Mouse (Mus musculus) stomach, embryonic 16.5 days (tissue): ENCODE measurements at regions not wholly inside any gene's neighbourhood (a gene's known extent, or its start where the extent isn't known, plus 50 kb on each side); places are given as distances from the start of the nearest gene placed in this dataset.

Experiments
- ATAC-seq: fragments of 200-750 bp; cut with Nextera tagmentation; 2 replicates; pipeline ENCODE4 v1.8.0; 2017; ENCODE audit warnings: moderate number of reproducible peaks, moderate TSS enrichment; ENCODE audit not compliant: insufficient read depth, low FRiP score
- H3K27ac ChIP-seq: fragments of 300-500 bp; sonication (generic); 2 replicates; pipeline ENCODE4 v1.5.1; 2014; ENCODE audit warnings: low read length
- H3K27me3 ChIP-seq: fragments of 300-500 bp; sonication (generic); 2 replicates; pipeline ENCODE4 v1.6.1; 2014; ENCODE audit warnings: low read length, control low read depth, mixed read lengths; ENCODE audit not compliant: control insufficient read depth, insufficient read depth
- H3K36me3 ChIP-seq: fragments of 300-500 bp; sonication (generic); 2 replicates; pipeline ENCODE4 v1.6.1; 2014; ENCODE audit warnings: low read length; ENCODE audit not compliant: control insufficient read depth, insufficient read depth
- H3K4me1 ChIP-seq: fragments of 300-500 bp; sonication (generic); 2 replicates; pipeline ENCODE4 v1.6.1; 2014; ENCODE audit warnings: low read length, control low read depth, mixed read lengths; ENCODE audit not compliant: control insufficient read depth, insufficient read depth
- H3K4me2 ChIP-seq: fragments of 300-500 bp; sonication (generic); 2 replicates; pipeline ENCODE4 v1.6.1; 2014; ENCODE audit warnings: low read depth, low read length, mixed read lengths
- H3K4me3 ChIP-seq: fragments of 300-500 bp; sonication (generic); replicated peaks from 2 replicates; pipeline ENCODE4 v1.5.1; 2014; ENCODE audit warnings: mild to moderate bottlenecking, low read length
- H3K9ac ChIP-seq: fragments of 300-500 bp; sonication (generic); 2 replicates; pipeline ENCODE4 v1.6.1; 2014; ENCODE audit warnings: low read length
- H3K9me3 ChIP-seq: fragments of 300-500 bp; sonication (generic); replicated peaks from 2 replicates; pipeline ENCODE4 v1.6.1; 2016; ENCODE audit warnings: low read length, control low read depth; ENCODE audit not compliant: control insufficient read depth
- WGBS: fragments of 180-500 bp; shearing (Covaris S2); extraction: QIAGEN DNeasy Blood & Tissue Kit; methylation state at CpG from one replicate; pipeline ENCODE4 v1.1.7; 2014; 5-methylcytosine and 5-hydroxymethylcytosine counted together

- WGBS = 63% methylated on average over 2 of the region's 2 CpGs
- H3K9me3 ChIP-seq = no peaks in the 10 kb centered on the region
- no peak overlapping the region for H3K9ac ChIP-seq
- no peaks in the 10 kb centered on the region for H3K4me1 ChIP-seq
- ATAC-seq = no peak
- no peak overlapping the region for H3K4me3 ChIP-seq
- no peak overlapping the region for H3K27ac ChIP-seq
- no peaks in the 10 kb centered on the region for H3K36me3 ChIP-seq
- H3K27me3 ChIP-seq = no peaks in the 10 kb centered on the region
- no peak overlapping the region for H3K4me2 ChIP-seq
These were observed 186.1 kb upstream of the A1bg start for GRCm38 (mm10) chr15:61108957-61109356.

GRCm38 (mm10) chr15:61102421-61103412 lies 179.9 kb upstream of the A1bg start:
- 50% methylated on average over 7 of the region's 7 CpGs for WGBS
- H3K9me3 ChIP-seq = no peaks in the 10 kb centered on the region
- H3K4me3 ChIP-seq = no peak overlapping the region
- H3K4me2 ChIP-seq = no peak overlapping the region
- ATAC-seq = no peak
- H3K27ac ChIP-seq = no peak overlapping the region
- H3K9ac ChIP-seq = no peak overlapping the region
- no peaks in the 10 kb centered on the region for H3K27me3 ChIP-seq
- H3K4me1 ChIP-seq = no peaks in the 10 kb centered on the region
- no peaks in the 10 kb centered on the region for H3K36me3 ChIP-seq

GRCm38 (mm10) chr15:61100807-61101206 lies 178.0 kb upstream of the A1bg start:
- Histone ChIP-seq H3K36me3 (no peaks in the 10 kb centered on the region), H3K4me3 (no peak overlapping the region), H3K4me1 (no peaks in the 10 kb centered on the region), H3K27me3 (no peaks in the 10 kb centered on the region), H3K4me2 (no peak overlapping the region), H3K27ac (no peak overlapping the region), H3K9ac (no peak overlapping the region), H3K9me3 (no peaks in the 10 kb centered on the region)
- ATAC-seq = no peak
- 43% methylated on average over 4 of the region's 4 CpGs for WGBS

GRCm38 (mm10) chr15:61098968-61099367 lies 176.2 kb upstream of the A1bg start:
- no peak for ATAC-seq

GRCm38 (mm10) chr15:61098519-61098918 lies 175.7 kb upstream of the A1bg start:
- ATAC-seq = no peak
- Histone ChIP-seq H3K4me2 (no peak overlapping the region), H3K27me3 (no peaks in the 10 kb centered on the region), H3K36me3 (no peaks in the 10 kb centered on the region), H3K4me1 (no peaks in the 10 kb centered on the region), H3K27ac (no peak overlapping the region), H3K9me3 (no peaks in the 10 kb centered on the region), H3K9ac (no peak overlapping the region), H3K4me3 (no peak overlapping the region)

More at GRCm38 (mm10) chr15:61098968-61099367, 176.2 kb upstream of the A1bg start:
- no peak overlapping the region for H3K9ac ChIP-seq
- H3K36me3 ChIP-seq = no peaks in the 10 kb centered on the region
- H3K27me3 ChIP-seq = no peaks in the 10 kb centered on the region
- no peaks in the 10 kb centered on the region for H3K4me1 ChIP-seq
- WGBS = 20% methylated on average over 1 of the region's 1 CpGs
- H3K4me3 ChIP-seq = no peak overlapping the region
- no peak overlapping the region for H3K27ac ChIP-seq
- no peak overlapping the region for H3K4me2 ChIP-seq
- H3K9me3 ChIP-seq = no peaks in the 10 kb centered on the region

- no peaks in the 10 kb centered on the region for H3K27me3 ChIP-seq
- no peak overlapping the region for H3K27ac ChIP-seq
- WGBS = 66% methylated on average over 3 of the region's 3 CpGs
- no peaks in the 10 kb centered on the region for H3K9me3 ChIP-seq
- no peaks in the 10 kb centered on the region for H3K4me1 ChIP-seq
- no peak overlapping the region for H3K4me3 ChIP-seq
- H3K36me3 ChIP-seq = no peaks in the 10 kb centered on the region
- ATAC-seq = no peak
- H3K4me2 ChIP-seq = no peak overlapping the region
- H3K9ac ChIP-seq = no peak overlapping the region
These were observed 173.4 kb upstream of the A1bg start for GRCm38 (mm10) chr15:61096021-61096781.

GRCm38 (mm10) chr15:61055017-61055609 lies 132.3 kb upstream of the A1bg start:
- Histone ChIP-seq H3K27ac (no peak overlapping the region), H3K9me3 (no peaks in the 10 kb centered on the region), H3K4me2 (no peak overlapping the region), H3K4me1 (no peaks in the 10 kb centered on the region), H3K9ac (no peak overlapping the region), H3K4me3 (no peak overlapping the region), H3K36me3 (no peaks in the 10 kb centered on the region), H3K27me3 (no peaks in the 10 kb centered on the region)
- WGBS = 64% methylated on average over 7 of the region's 7 CpGs
- ATAC-seq = no peak

GRCm38 (mm10) chr15:61051363-61051762 lies 128.6 kb upstream of the A1bg start:
- no peaks in the 10 kb centered on the region for H3K36me3 ChIP-seq
- WGBS = 50% methylated on average over 4 of the region's 4 CpGs
- no peak overlapping the region for H3K4me3 ChIP-seq
- H3K27me3 ChIP-seq = no peaks in the 10 kb centered on the region
- H3K4me1 ChIP-seq = no peaks in the 10 kb centered on the region
- no peak overlapping the region for H3K27ac ChIP-seq
- no peaks in the 10 kb centered on the region for H3K9me3 ChIP-seq
- no peak overlapping the region for H3K9ac ChIP-seq
- H3K4me2 ChIP-seq = no peak overlapping the region
- ATAC-seq = no peak

- Histone ChIP-seq H3K4me3 (no peak overlapping the region), H3K4me1 (no peaks in the 10 kb centered on the region), H3K27me3 (no peaks in the 10 kb centered on the region), H3K36me3 (no peaks in the 10 kb centered on the region), H3K9me3 (no peaks in the 10 kb centered on the region), H3K9ac (no peak overlapping the region), H3K4me2 (no peak overlapping the region), H3K27ac (no peak overlapping the region)
- ATAC-seq = no peak
- 89% methylated on average over 3 of the region's 3 CpGs for whole genome bisulfite sequencing
These were observed 86.7 kb upstream of the A1bg start for GRCm38 (mm10) chr15:61009509-61009908.
